ENCODE assay signal across 19 mouse cellular contexts in the genomic region with DNA sequence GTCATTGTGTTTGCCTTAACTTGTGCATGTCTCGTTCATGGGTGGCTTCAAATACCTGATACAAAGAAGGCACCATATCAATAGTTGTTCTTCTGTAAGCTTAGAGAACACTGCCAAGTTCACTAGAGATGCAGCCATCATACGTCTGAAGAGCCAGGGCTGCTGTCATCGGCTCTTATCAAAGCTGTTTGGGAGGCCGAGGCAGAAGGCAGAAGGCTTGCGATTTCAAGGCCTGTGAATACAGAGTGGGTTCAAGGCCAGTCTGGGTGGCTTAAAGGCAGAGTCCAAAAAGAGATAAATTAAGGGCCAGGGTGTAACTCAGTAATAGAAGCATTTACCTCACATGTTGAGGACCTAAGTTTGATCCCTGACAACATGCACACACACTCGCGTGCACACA. TPM values are rescaled to one million over a fixed set of nuclear protein-coding genes. Genes with fewer than 3 reads are reported as not detected.
"Had no signal": no experiment of that assay in that cellular context is flagged by ENCODE, and none has a peak within 500 bp of the region (broad histone marks: within the 10 kb centered on the region; RNA-seq: fewer than 3 reads in every experiment).

No protein-coding gene starts in this region.

- DNase-seq: lung, adult 18-20 months; lung, embryonic 14.5 days; lung, postnatal 10 days; lung, postnatal 4 days; midbrain, embryonic 14.5 days; retina, postnatal 1 day; right cerebral cortex, adult 18-20 months; right cerebral cortex, postnatal 25 days; right cerebral cortex, postnatal 4 days; spleen, adult 18-20 months; thymus, adult 18-20 months; thymus, postnatal 14 days; thymus, postnatal 36 days had no signal

- H3K4me3 ChIP-seq: midbrain, embryonic 12.5 days; myocyte; neural tube, embryonic 13.5 days; neural tube, embryonic 15.5 days had no signal

- H3K27ac ChIP-seq: midbrain, embryonic 12.5 days; neural tube, embryonic 13.5 days; neural tube, embryonic 15.5 days had no signal

RNA-seq across cellular contexts. Expression of a gene that starts 8.1 kb away (rescaled TPM):
- total RNA-seq: megakaryocyte, adult 5-6 weeks; megakaryocyte-erythroid progenitor cell, adult 5-6 weeks had no signal

RNA-seq across cellular contexts. Expression of a gene that starts 52.3 kb away (rescaled TPM):
- total RNA-seq: megakaryocyte, adult 5-6 weeks; megakaryocyte-erythroid progenitor cell, adult 5-6 weeks had no signal
